Mouse (Mus musculus): ENCODE measurements around the gene Arf1.

- TF ChIP-seq CTCF (IDR thresholded peaks at IDR 0.05 in 2 of 3, conservative IDR thresholded peaks at IDR 0.05 in 1 of 3; ENCODE audit: control insufficient read depth in 1 of 3, insufficient read depth in 1 of 3, low read depth in 2 of 3, low read length in 3 of 3, poor library complexity in 1 of 3, severe bottlenecking in 1 of 3): no peak
- no peak for TF ChIP-seq NELFE (IDR thresholded peaks at IDR 0.05; ENCODE audit: low read depth, low read length)
- no peak for TF ChIP-seq POLR2A (IDR thresholded peaks at IDR 0.05; ENCODE audit: control insufficient read depth in 1 of 2, insufficient read depth in 1 of 2, low read depth in 1 of 2, low read length in 2 of 2, poor library complexity in 1 of 2)
- TF ChIP-seq POLR2AphosphoS2 (IDR thresholded peaks at IDR 0.05; ENCODE audit: low read length): no peak
- TF ChIP-seq CHD2 (IDR thresholded peaks at IDR 0.05; ENCODE audit: low read length): no peak
- TF ChIP-seq POLR2AphosphoS5 (IDR thresholded peaks at IDR 0.05; ENCODE audit: borderline replicate concordance, low read depth, low read length): no peak
- TF ChIP-seq GATA1 (IDR thresholded peaks at IDR 0.05; ENCODE audit: low read depth, low read length): no peak
- no peak for TF ChIP-seq USF2 (IDR thresholded peaks at IDR 0.05; ENCODE audit: borderline replicate concordance in 1 of 2, insufficient read depth in 1 of 2, low read depth in 1 of 2, low read length in 2 of 2)
- no peak for TF ChIP-seq CHD1 (IDR thresholded peaks at IDR 0.05; ENCODE audit: low read depth, low read length)
These were observed 51.1 kb downstream of the Arf1 start for GRCm38 (mm10) chr11:59176921-59177320.

Measured in MEL (cell line).